Mouse (Mus musculus): ENCODE measurements at regions not wholly inside any gene's neighbourhood (a gene's known extent, or its start where the extent isn't known, plus 50 kb on each side); places are given as distances from the start of the nearest gene placed in this dataset.

DNA sequence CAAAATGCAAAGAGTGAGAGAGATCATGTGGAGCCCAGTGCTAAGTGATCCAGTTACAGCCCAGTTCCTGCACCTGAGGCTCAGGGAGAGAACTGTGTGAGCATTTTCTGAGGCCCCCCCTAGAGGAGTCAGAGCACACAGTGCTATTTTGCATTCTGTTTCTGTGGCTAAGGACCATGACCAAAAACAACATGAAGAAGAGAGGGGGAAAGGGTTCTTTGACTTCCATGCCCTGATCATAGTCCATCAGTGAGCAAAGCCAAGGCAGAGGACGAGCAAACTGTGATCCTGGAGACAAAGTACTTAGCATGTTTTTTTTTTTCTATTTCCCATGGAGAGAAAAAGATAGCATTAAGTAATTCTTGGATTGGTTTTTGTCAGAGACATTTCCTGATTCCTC, 314.5 kb upstream of the Fam241a start:
- H3K27me3 ChIP-seq (ENCODE audit: poor library complexity, severe bottlenecking) = no peaks in the 10 kb centered on the region
- no peaks in the 10 kb centered on the region for H3K9me3 ChIP-seq
- WGBS = 72% methylated on average over 1 of the region's 1 CpGs
- DNase-seq (ENCODE audit: extremely low spot score, low spot score) = no peak
- H3K27ac ChIP-seq = no peak overlapping the region
- no peak overlapping the region for H3K4me3 ChIP-seq
- peaks cover 8% of the 10 kb centered on the region for H3K4me1 ChIP-seq
- no peaks in the 10 kb centered on the region for H3K36me3 ChIP-seq (replicated peaks)

DNA sequence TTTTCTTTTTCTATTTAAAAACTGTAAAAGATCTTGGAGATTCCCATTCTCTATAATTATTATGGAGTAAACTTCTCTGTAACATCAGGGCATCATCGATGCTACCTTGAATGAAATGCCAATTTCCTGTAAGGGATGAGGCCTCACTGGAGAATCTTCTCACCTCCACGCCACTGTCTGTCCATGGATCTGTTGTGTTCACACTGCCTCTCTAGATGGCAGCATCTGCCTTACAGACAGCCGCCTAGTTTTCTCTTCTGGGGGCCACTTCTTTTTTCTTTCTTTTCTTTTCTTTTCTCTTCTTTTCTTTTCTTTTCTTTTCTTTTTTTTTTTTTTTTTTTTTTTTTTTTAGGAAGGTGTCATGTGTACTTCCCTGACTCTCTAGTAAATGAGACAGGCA, 310.8 kb upstream of the Fam241a start:
- Histone ChIP-seq H3K4me3 (no peak overlapping the region), H3K27me3 (ENCODE audit: poor library complexity, severe bottlenecking) (no peaks in the 10 kb centered on the region), H3K9me3 (no peaks in the 10 kb centered on the region), H3K4me1 (peaks cover 8% of the 10 kb centered on the region), H3K27ac (no peak overlapping the region), H3K36me3 (replicated peaks) (no peaks in the 10 kb centered on the region)
- 54% methylated on average over 3 of the region's 3 CpGs for WGBS
- DNase-seq (ENCODE audit: extremely low spot score, low spot score) = no peak

DNA sequence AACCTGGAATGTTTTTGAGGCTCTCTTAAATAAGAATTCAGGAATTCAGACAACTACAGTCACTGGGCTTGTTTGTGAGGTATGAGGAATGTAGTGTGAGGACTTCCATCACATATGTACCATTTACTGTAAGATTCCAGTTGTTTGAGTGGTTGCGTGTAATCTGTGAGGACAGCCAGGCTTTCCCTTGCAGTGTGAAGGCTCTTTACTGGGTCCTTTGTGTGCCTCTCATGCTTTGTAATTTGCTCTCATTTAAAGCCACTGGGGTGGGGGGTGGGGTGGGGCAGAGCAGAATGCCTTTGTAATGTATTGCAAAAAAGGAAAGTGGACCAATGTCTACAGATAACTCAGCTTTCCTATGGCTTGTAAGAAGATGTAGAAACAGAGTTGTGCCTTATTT, 310.4 kb upstream of the Fam241a start:
- Histone ChIP-seq H3K27me3 (ENCODE audit: poor library complexity, severe bottlenecking) (no peaks in the 10 kb centered on the region), H3K27ac (no peak overlapping the region), H3K9me3 (no peaks in the 10 kb centered on the region), H3K36me3 (replicated peaks) (no peaks in the 10 kb centered on the region), H3K4me1 (peaks cover 8% of the 10 kb centered on the region), H3K4me3 (no peak overlapping the region)
- no peak for DNase-seq (ENCODE audit: extremely low spot score, low spot score)
- 59% methylated on average over 1 of the region's 1 CpGs for WGBS

DNA sequence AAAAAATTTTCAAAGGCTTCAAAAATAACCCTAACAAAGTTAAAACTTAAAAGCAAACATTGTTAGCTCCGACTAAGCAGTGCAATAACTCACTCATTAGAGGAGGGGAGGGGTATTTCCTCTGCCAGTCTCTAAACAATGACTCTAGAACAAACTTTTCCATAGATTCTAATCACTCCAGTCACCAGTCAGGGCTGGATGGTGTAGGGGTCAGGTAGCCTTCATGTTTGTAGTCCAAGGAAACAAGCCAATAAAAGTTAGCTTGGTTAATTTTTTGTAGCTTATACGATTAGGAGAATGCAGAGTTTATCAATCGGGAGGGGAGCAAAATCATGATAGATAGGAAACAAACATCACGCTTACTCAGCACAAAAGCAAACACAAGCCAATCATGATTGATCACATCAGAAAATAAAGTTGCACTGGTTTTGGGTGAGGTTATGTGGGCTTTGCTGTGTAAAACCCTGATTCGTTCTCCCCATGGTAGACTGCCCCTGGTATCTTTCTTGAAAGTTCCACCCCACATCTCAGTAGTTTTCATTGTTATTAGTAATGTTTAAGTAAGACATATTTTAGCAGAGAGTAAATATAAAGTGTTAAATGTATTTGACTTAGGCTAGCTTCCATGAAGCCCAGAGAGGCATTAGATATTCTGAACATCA, 304.6 kb upstream of the Fam241a start:
- no peak for DNase-seq (ENCODE audit: extremely low spot score, low spot score)
- H3K27ac ChIP-seq = no peak overlapping the region
- no peaks in the 10 kb centered on the region for H3K27me3 ChIP-seq (ENCODE audit: poor library complexity, severe bottlenecking)
- no peaks in the 10 kb centered on the region for H3K36me3 ChIP-seq (replicated peaks)
- no peaks in the 10 kb centered on the region for H3K4me1 ChIP-seq
- H3K4me3 ChIP-seq = no peak overlapping the region
- no peaks in the 10 kb centered on the region for H3K9me3 ChIP-seq
- WGBS = 87% methylated on average over 5 of the region's 5 CpGs

DNA sequence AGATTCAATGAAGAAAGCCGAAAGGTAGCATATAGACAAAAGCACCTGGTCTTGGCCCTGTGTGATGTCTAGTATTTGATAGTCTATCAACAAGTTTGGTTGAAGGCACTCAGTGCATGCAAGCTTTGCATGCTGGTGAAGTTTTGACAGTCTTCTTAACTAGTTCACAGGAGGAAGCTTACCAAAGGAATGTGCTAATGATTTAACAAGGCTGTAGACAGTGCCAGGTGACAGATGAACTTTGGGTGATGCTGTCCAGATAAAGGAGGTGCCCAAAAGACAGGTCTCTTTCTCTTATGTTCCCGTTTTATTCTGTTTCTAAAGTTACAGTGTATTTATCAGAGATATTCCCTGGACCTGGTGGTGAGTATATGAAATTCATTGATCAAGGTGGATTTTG, 303.3 kb upstream of the Fam241a start:
- no peaks in the 10 kb centered on the region for H3K36me3 ChIP-seq (replicated peaks)
- H3K4me1 ChIP-seq = no peaks in the 10 kb centered on the region
- H3K9me3 ChIP-seq = no peaks in the 10 kb centered on the region
- no peak overlapping the region for H3K27ac ChIP-seq
- no peak overlapping the region for H3K4me3 ChIP-seq
- no peak for DNase-seq (ENCODE audit: extremely low spot score, low spot score)
- H3K27me3 ChIP-seq (ENCODE audit: poor library complexity, severe bottlenecking) = no peaks in the 10 kb centered on the region
- 86% methylated on average over 2 of the region's 2 CpGs for WGBS

DNA sequence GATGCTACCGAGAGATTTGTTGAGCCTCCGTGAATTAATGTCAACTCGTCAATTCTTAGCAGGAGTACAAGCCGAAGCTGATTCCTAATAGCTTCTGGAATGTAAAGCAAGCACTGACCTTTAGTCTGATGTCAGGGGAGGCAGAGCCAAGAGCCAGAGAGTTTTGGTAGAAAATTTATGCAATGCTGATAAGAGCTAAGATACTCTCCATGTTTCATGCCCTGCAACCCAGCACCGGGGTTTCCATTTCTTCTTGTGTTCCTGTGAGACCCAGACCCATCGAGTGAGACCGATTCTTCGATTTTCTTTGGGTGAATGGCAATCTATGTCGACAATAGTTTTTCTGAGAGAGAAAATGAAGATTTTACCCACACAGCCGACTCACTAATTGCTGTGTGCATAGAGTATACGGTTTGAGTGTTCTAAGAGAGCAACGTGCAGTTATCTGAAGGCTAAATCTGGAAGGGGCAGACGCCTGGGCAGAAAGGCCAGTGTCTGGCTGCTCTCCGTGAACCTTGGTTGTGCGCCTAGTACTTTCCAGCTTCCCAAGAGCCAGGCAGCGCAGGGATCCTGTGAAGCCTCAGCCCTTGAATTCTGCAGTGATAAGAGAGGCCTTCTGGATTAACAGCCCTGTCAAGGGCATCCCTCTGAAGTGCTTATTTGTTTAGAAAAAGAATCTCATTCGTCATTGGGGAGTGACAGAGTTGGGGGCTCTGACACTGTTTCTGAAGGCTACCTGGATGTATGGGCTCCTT, 296.1 kb upstream of the Fam241a start:
- no peak for DNase-seq (ENCODE audit: extremely low spot score, low spot score)
- H3K27ac ChIP-seq = no peak overlapping the region
- H3K4me3 ChIP-seq = no peak overlapping the region
- H3K9me3 ChIP-seq = no peaks in the 10 kb centered on the region
- peaks cover 9% of the 10 kb centered on the region; the same call in 1 of the 2 replicates for H3K4me1 ChIP-seq
- no peaks in the 10 kb centered on the region for H3K36me3 ChIP-seq (replicated peaks)
- H3K27me3 ChIP-seq (ENCODE audit: poor library complexity, severe bottlenecking) = no peaks in the 10 kb centered on the region
- 76% methylated on average over 17 of the region's 17 CpGs for WGBS

DNA sequence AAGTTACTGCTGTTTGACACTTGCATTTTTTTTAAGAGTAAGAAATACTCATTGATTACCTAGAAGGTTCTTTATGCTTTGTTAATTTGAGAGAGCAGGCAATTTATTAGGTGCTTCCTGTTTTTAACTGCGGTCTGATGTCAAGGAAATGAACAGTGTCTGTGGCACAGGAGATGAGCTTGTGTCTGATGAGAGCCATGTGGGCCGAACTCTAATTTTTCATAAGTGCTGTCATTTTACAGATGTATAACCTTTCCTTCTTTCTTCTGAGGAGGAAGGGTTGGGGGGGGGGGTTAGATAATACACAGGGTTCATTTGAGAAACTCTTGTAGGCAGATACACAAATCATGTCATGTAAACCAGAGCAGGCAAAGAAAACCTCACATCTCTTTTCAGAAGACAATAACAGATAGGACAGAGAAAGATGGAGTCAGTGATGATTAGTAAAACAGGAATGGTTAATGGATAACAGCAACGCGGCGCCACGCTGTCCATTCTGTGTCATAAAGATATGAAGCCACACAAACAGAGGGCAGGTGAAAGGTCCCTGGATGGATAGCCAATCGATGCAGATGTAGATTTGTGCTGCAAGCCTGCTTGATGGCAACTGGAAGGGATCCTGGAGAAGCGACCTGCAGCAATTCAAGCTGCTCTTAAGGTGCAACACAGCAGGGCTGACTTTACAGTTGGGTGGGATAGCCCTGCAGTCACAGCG, 291.4 kb upstream of the Fam241a start:
- no peak for DNase-seq (ENCODE audit: extremely low spot score, low spot score)
- H3K4me3 ChIP-seq = no peak overlapping the region
- no peaks in the 10 kb centered on the region for H3K36me3 ChIP-seq (replicated peaks)
- no peaks in the 10 kb centered on the region for H3K27me3 ChIP-seq (ENCODE audit: poor library complexity, severe bottlenecking)
- H3K4me1 ChIP-seq = peaks cover 9% of the 10 kb centered on the region; the same call in 1 of the 2 replicates
- H3K9me3 ChIP-seq = no peaks in the 10 kb centered on the region
- WGBS = 91% methylated on average over 9 of the region's 9 CpGs
- no peak overlapping the region for H3K27ac ChIP-seq

DNA sequence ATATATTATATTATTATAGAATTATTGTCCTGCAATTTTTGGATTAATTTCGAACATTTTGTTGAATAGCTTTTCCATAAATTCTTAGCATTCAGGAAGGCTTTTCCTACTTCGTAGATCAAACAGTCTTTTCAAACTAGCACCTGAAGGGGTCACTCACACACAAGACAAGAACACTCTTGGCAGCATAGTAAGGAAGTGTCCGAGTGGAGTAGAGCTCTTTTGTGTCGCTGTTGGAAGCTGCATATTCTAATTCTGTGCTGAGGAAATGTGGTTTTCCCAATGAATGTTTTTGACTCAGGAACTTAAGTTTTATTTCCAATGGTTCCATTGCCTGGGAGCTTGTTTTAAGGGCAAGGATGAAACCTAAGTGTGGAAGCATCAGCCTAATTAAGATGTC, 290.2 kb upstream of the Fam241a start:
- DNase-seq (ENCODE audit: extremely low spot score, low spot score) = no peak
- no peaks in the 10 kb centered on the region for H3K4me1 ChIP-seq
- H3K27me3 ChIP-seq (ENCODE audit: poor library complexity, severe bottlenecking) = no peaks in the 10 kb centered on the region
- no peak overlapping the region for H3K27ac ChIP-seq
- no peaks in the 10 kb centered on the region for H3K36me3 ChIP-seq (replicated peaks)
- no peak overlapping the region for H3K4me3 ChIP-seq
- no peaks in the 10 kb centered on the region for H3K9me3 ChIP-seq
- 26% methylated on average over 4 of the region's 4 CpGs for WGBS

DNA sequence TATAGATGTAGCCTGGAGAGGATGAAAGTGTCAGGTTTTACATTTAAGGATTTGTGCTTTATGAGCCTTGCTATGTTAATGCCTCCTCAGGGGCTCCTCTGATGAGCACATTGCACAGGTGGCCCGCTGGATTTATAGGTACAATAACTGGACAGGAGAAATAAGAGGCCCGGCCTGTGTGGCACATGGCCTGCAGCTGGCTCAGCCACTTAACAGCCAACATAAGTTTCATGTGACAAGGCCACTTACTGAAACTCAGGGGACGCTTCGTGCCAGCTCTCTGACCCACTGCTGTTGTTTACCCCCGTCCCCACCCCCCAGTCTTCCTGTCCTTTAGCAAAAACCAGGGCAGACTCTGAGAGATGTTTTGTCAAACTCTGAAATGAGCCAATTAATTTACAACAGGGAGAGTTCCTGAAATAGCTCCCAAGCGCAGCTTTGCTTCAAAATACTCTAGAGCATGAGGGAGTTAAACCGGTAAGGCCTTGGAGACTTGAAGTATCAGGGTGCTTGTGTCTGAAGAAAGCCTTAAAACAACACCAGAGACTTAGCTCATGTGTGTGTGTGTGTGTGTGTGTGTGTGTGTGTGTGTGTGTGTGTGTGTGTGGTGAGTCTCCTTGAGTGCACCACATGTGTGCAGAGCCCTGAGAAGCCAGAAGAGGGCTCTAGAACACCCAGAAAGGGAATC, 285.2 kb upstream of the Fam241a start:
- no peaks in the 10 kb centered on the region for H3K9me3 ChIP-seq
- H3K27me3 ChIP-seq (ENCODE audit: poor library complexity, severe bottlenecking) = no peaks in the 10 kb centered on the region
- H3K4me1 ChIP-seq = no peaks in the 10 kb centered on the region
- no peak for DNase-seq (ENCODE audit: extremely low spot score, low spot score)
- H3K36me3 ChIP-seq (replicated peaks) = no peaks in the 10 kb centered on the region
- WGBS = 87% methylated on average over 7 of the region's 7 CpGs
- H3K27ac ChIP-seq = no peak overlapping the region
- no peak overlapping the region for H3K4me3 ChIP-seq

DNA sequence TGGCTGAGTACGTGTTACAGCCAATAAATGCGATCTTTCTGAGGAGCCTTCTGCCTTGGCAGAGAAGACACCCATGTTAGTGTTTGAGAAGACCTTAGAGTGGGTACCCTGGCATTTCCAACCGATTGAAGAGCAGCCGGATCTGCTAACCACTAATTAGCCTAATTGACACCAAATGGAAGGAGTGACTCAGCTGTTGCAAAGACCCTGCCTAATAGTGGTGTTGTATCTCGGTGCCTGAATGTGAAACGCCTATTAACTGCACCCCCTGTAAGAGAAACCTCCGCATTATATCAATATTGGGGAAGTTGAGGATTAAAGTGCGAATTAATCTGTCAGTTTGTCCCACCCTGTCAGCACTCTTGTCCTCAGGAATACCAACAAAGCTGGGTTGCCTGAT, 253.1 kb upstream of the Fam241a start:
- Histone ChIP-seq H3K27me3 (ENCODE audit: poor library complexity, severe bottlenecking) (no peaks in the 10 kb centered on the region), H3K4me1 (peaks cover 9% of the 10 kb centered on the region; the same call in 1 of the 2 replicates), H3K27ac (no peak overlapping the region), H3K9me3 (no peaks in the 10 kb centered on the region), H3K4me3 (no peak overlapping the region), H3K36me3 (replicated peaks) (no peaks in the 10 kb centered on the region)
- no peak for DNase-seq (ENCODE audit: extremely low spot score, low spot score)
- 56% methylated on average over 8 of the region's 8 CpGs for WGBS

DNA sequence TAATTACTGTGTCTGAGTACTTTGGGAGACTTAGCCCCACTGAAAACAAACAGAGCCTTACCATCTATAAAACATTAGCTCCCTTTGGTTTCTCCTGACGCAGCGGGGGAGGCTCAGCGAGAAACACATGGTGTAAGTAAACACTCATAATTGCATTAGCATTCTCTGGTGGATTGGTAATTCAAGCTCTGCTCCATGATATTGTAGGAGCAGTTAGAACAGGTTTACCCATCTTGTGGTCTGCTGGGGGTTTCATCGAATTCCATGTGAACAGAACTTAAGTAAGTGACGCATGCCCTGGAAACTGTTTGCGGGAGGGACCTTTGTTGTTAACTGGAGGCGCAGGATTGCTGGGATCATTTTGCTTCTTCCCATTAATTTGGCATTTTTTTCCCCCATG, 249.2 kb upstream of the Fam241a start:
- 78% methylated on average over 7 of the region's 7 CpGs for WGBS
- Histone ChIP-seq H3K4me1 (peaks cover 9% of the 10 kb centered on the region; the same call in 1 of the 2 replicates), H3K27ac (no peak overlapping the region), H3K9me3 (no peaks in the 10 kb centered on the region), H3K27me3 (ENCODE audit: poor library complexity, severe bottlenecking) (no peaks in the 10 kb centered on the region), H3K4me3 (no peak overlapping the region), H3K36me3 (replicated peaks) (no peaks in the 10 kb centered on the region)
- no peak for DNase-seq (ENCODE audit: extremely low spot score, low spot score)

DNA sequence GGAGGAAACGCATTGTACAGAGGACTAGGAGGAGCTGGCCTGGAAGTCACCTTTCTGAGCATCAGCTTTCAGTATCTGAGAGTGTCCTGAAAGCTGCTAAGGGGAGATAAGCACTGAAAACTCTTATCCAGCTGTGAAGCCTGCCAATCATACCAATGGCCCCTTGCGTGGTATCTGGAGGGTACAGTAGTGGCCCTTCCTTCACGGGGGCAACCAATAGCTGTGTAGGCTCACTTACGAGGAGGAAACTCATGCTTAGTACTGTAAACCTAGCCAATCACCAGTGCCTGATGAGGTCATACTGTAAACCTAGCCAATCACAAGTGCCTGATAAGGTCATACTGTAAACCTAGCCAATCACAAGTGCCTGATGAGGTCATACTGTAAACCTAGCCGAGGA, 231.7 kb upstream of the Fam241a start:
- DNase-seq (ENCODE audit: extremely low spot score, low spot score) = no peak
- Histone ChIP-seq H3K4me3 (no peak overlapping the region), H3K27me3 (ENCODE audit: poor library complexity, severe bottlenecking) (no peaks in the 10 kb centered on the region), H3K27ac (no peak overlapping the region), H3K36me3 (replicated peaks) (no peaks in the 10 kb centered on the region), H3K4me1 (0 out of 2 replicates have a peak, but pooled peaks cover 3% of the 10 kb centered on the region), H3K9me3 (no peaks in the 10 kb centered on the region)
- WGBS = 94% methylated on average over 5 of the region's 5 CpGs
